Mouse (Mus musculus) macrophage (primary cell): Measurements from ENCODE around the gene Cyb5rl. TPM values are rescaled to one million over a fixed set of nuclear protein-coding genes. Genes with fewer than 3 reads are reported as not detected.

Source experiments
- H3K27ac ChIP-seq: fragments of 350-480 bp; formaldehyde crosslinking; 2 replicates; pipeline ENCODE4 v1.9.0; 2021
- H3K36me3 ChIP-seq: fragments of 350-480 bp; formaldehyde crosslinking; 2 replicates; pipeline ENCODE4 v1.9.0; 2021; ENCODE audit errors: inconsistent target
- H3K4me3 ChIP-seq: fragments of 350-480 bp; formaldehyde crosslinking; 2 replicates; pipeline ENCODE4 v1.9.0; 2021; ENCODE audit errors: inconsistent target
- H3K79me2 ChIP-seq: fragments of 350-480 bp; formaldehyde crosslinking; 2 replicates; pipeline ENCODE4 v1.9.0; 2021; ENCODE audit errors: inconsistent target
- WGBS: methylation state at CpG from one replicate; pipeline ENCODE4 v1.1.7; 2026; ENCODE audit warnings: inconsistent platforms; ENCODE audit not compliant: missing documents; 5-methylcytosine and 5-hydroxymethylcytosine counted together
- polyA plus RNA-seq: library from polyadenylated mRNA; stranded (reverse); fragments of 250-400 nt; gene quantifications from 3 replicates; pipeline ENCODE4 v1.2.4, GENCODE M21; 2018; ENCODE audit warnings: inconsistent platforms
- total RNA-seq, 78 experiments: library from RNA; depleted of rRNA; stranded (reverse); fragments of 250-400 nt; gene quantifications; 1 replicate in 9 of 78; 2 replicates in 24 of 78; 3 replicates in 43 of 78; 4 replicates in 2 of 78; pipeline ENCODE4 v1.2.4; 2018; ENCODE audit warnings: inconsistent platforms in 56 of 78

Gene Cyb5rl
- total RNA-seq (2018; cell fraction: chromatin; rRNA removed), result 10 to 100 TPM in 2 of 26 experiments, 1 to 10 TPM in 24; 2.9 to 18.0 (median 7.1) TPM
- total RNA-seq (2018; cell fraction: cytosol; rRNA removed), result 1 to 10 TPM; 1.4 to 4.6 (median 2.8) TPM
- 10 to 100 TPM in 3 of 26 experiments, 1 to 10 TPM in 23; 1.7 to 14.4 (median 6.0) TPM for total RNA-seq (2018; cell fraction: nucleus; rRNA removed)
- polyA plus RNA-seq, result 2.2 to 6.5 TPM (median 3.2 TPM) in 3 replicates

GRCm38 (mm10) chr4:107066252-107067124 lies at the start of gene Cyb5rl, which contains the start of gene Mrpl37:
Cyb5rl (plus strand) TSS chr4:107066988.
Mrpl37 (minus strand) TSS chr4:107066868.
- Histone ChIP-seq H3K4me3 (peak within 1 kb of the TSS; percentile 76), H3K79me2 (peaks cover 14% of the 10 kb centered on the region; the same call in 1 of the 2 replicates), H3K27ac (no peak within 1 kb of the TSS), H3K36me3 (peaks cover 26% of the 10 kb centered on the region; the same call in 1 of the 2 replicates)
- under 1% methylated on average over 58 of the region's 60 CpGs for WGBS

- no peaks in the 10 kb centered on the region for H3K79me2 ChIP-seq
- no peak overlapping the region for H3K27ac ChIP-seq
- no peaks in the 10 kb centered on the region for H3K36me3 ChIP-seq
- H3K4me3 ChIP-seq, result no peak overlapping the region
Measured at GRCm38 (mm10) chr4:107017257-107017656, 49.5 kb upstream of the Cyb5rl start.

GRCm38 (mm10) chr4:107018521-107018920 lies 48.3 kb upstream of the Cyb5rl start:
- no peak overlapping the region for H3K27ac ChIP-seq
- no peaks in the 10 kb centered on the region for H3K79me2 ChIP-seq
- H3K36me3 ChIP-seq, result no peaks in the 10 kb centered on the region
- no peak overlapping the region for H3K4me3 ChIP-seq
- WGBS, result 90% methylated on average over 3 of the region's 3 CpGs

- no peaks in the 10 kb centered on the region for H3K79me2 ChIP-seq
- no peak overlapping the region for H3K27ac ChIP-seq
- H3K4me3 ChIP-seq, result no peak overlapping the region
- 96% methylated on average over 7 of the region's 7 CpGs for whole genome bisulfite sequencing
- H3K36me3 ChIP-seq, result no peaks in the 10 kb centered on the region
Measured at GRCm38 (mm10) chr4:107019027-107019426, 47.8 kb upstream of the Cyb5rl start.

- no peaks in the 10 kb centered on the region for H3K79me2 ChIP-seq
- 76% methylated on average over 5 of the region's 5 CpGs for WGBS
- H3K27ac ChIP-seq, result no peak overlapping the region
- no peaks in the 10 kb centered on the region for H3K36me3 ChIP-seq
- no peak overlapping the region for H3K4me3 ChIP-seq
Measured at GRCm38 (mm10) chr4:107020287-107021000, 46.3 kb upstream of the Cyb5rl start.

GRCm38 (mm10) chr4:107021464-107021863 lies 45.3 kb upstream of the Cyb5rl start:
- H3K27ac ChIP-seq, result no peak overlapping the region
- no peaks in the 10 kb centered on the region for H3K36me3 ChIP-seq
- H3K79me2 ChIP-seq, result no peaks in the 10 kb centered on the region
- 79% methylated on average over 3 of the region's 3 CpGs for WGBS
- no peak overlapping the region for H3K4me3 ChIP-seq

GRCm38 (mm10) chr4:107024899-107025298 lies 41.9 kb upstream of the Cyb5rl start:
- H3K79me2 ChIP-seq, result no peaks in the 10 kb centered on the region
- H3K27ac ChIP-seq, result no peak overlapping the region
- WGBS, result 92% methylated on average over 5 of the region's 7 CpGs
- no peaks in the 10 kb centered on the region for H3K36me3 ChIP-seq
- H3K4me3 ChIP-seq, result no peak overlapping the region

GRCm38 (mm10) chr4:107025369-107025768 lies 41.4 kb upstream of the Cyb5rl start:
- no peak overlapping the region for H3K27ac ChIP-seq
- WGBS, result 87% methylated on average over 5 of the region's 5 CpGs
- H3K4me3 ChIP-seq, result no peak overlapping the region
- no peaks in the 10 kb centered on the region for H3K79me2 ChIP-seq
- H3K36me3 ChIP-seq, result no peaks in the 10 kb centered on the region

GRCm38 (mm10) chr4:107026451-107026850 lies 40.3 kb upstream of the Cyb5rl start:
- H3K36me3 ChIP-seq, result no peaks in the 10 kb centered on the region
- WGBS, result 87% methylated on average over 8 of the region's 8 CpGs

GRCm38 (mm10) chr4:107035689-107036088 lies 31.1 kb upstream of the Cyb5rl start:
- Histone ChIP-seq H3K27ac (no peak overlapping the region), H3K36me3 (peaks cover 5% of the 10 kb centered on the region; the same call in 1 of the 2 replicates), H3K79me2 (no peaks in the 10 kb centered on the region), H3K4me3 (no peak overlapping the region)
- WGBS, result 91% methylated on average over 4 of the region's 4 CpGs

More at GRCm38 (mm10) chr4:107026451-107026850, 40.3 kb upstream of the Cyb5rl start:
- Histone ChIP-seq H3K4me3 (no peak overlapping the region), H3K27ac (no peak overlapping the region), H3K79me2 (no peaks in the 10 kb centered on the region)

GRCm38 (mm10) chr4:107036985-107037384 lies 29.8 kb upstream of the Cyb5rl start:
- 100% methylated on average over 2 of the region's 2 CpGs for WGBS
- no peak overlapping the region for H3K27ac ChIP-seq
- H3K4me3 ChIP-seq, result no peak overlapping the region
- H3K36me3 ChIP-seq, result peaks cover 12% of the 10 kb centered on the region; the same call in 1 of the 2 replicates
- H3K79me2 ChIP-seq, result no peaks in the 10 kb centered on the region

- H3K79me2 ChIP-seq, result no peaks in the 10 kb centered on the region
- H3K27ac ChIP-seq, result no peak overlapping the region
- WGBS, result 91% methylated on average over 4 of the region's 4 CpGs
- H3K4me3 ChIP-seq, result no peak overlapping the region
- peaks cover 12% of the 10 kb centered on the region; the same call in 1 of the 2 replicates for H3K36me3 ChIP-seq
Measured at GRCm38 (mm10) chr4:107038303-107038702, 28.5 kb upstream of the Cyb5rl start.

GRCm38 (mm10) chr4:107039270-107039669 lies 27.5 kb upstream of the Cyb5rl start:
- Histone ChIP-seq H3K4me3 (no peak overlapping the region), H3K79me2 (no peaks in the 10 kb centered on the region), H3K36me3 (peaks cover 12% of the 10 kb centered on the region; the same call in 1 of the 2 replicates), H3K27ac (no peak overlapping the region)
- WGBS, result 98% methylated on average over 8 of the region's 8 CpGs

GRCm38 (mm10) chr4:107042304-107042703 lies 24.5 kb upstream of the Cyb5rl start:
- Histone ChIP-seq H3K4me3 (no peak overlapping the region), H3K27ac (no peak overlapping the region), H3K36me3 (peaks cover 12% of the 10 kb centered on the region; the same call in 1 of the 2 replicates), H3K79me2 (no peaks in the 10 kb centered on the region)
- 37% methylated on average over 6 of the region's 6 CpGs for WGBS
